Mouse (Mus musculus) stomach, postnatal 0 days (tissue): ENCODE measurements around the gene Myh2.

Experiments
- CTCF ChIP-seq: IDR thresholded peaks from 2 replicates; pipeline ENCODE4 v1.5.1; 2016; ENCODE audit warnings: antibody characterized with exemption, low read depth, mild to moderate bottlenecking, moderate library complexity
- EP300 ChIP-seq: optimal IDR thresholded peaks from 2 replicates; pipeline ENCODE3; 2016; ENCODE audit warnings: antibody characterized with exemption

GRCm38 (mm10) chr11:67236799-67237198 is 66.0 kb downstream of the Myh2 start:
- TF ChIP-seq CTCF, result no peak
- TF ChIP-seq EP300, result no peak
